Mouse (Mus musculus) lung, adult 2 months (tissue): ENCODE measurements around the gene Gbp6.

Experiments
- CTCF ChIP-seq: fragments of 200-500 bp; IDR thresholded peaks from 2 replicates; pipeline ENCODE4 v1.5.1; 2011; ENCODE audit warnings: mild to moderate bottlenecking, low read length, control low read depth; ENCODE audit not compliant: insufficient read depth
- POLR2A ChIP-seq: fragments of 200-500 bp; IDR thresholded peaks from 2 replicates; pipeline ENCODE4 v1.6.1; 2011; ENCODE audit warnings: low read depth, mild to moderate bottlenecking, control low read depth, low read length, borderline replicate concordance; ENCODE audit errors: extremely low read depth

DNA sequence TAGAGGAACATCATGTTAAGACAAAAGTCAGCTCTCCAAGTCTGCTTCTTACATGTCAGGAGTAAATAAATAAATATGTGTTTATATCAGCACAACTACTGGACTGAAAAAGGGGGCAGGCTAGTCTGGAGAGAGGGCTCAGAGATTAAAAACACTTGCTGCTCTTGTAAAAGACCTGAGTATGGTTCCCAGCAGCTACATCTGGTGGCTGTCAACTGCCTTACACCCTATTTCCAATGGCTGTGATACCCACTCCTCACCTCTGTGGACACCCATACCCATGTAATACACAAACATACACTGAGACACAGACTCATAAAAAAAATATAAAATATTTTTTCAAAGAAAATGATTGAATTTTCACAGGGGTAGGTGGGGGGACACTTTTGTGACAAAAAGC is 41.0 kb downstream of the Gbp6 start:
- no peak for TF ChIP-seq POLR2A
- TF ChIP-seq CTCF: no peak
